Mouse (Mus musculus): ENCODE data around the gene Lmod3.
"Not testable (repeated sequence)": the region's sequence is repeated elsewhere in the genome, so short reads cannot be mapped to it uniquely, and the experiment has no call there.

Lmod3 gene

DNA sequence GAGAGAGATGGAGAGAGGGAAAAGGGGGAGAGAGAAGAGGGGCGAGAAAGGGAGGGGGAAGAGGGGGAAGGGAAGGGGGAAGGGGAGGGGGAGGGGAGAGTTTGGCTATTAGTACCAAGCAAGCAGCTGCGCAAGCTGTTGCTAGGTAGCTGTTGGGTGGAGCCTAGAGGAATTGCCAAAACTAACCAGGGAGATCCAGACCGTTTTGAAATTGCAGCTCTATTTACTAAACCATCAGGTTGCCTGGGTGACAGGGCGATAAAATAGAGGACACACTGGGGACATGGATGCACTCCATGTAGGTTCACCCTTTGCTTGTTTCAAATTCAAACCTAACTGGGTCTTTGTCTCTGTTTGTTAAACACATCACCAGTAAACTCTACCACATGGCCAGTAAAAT lies 23.8 kb upstream of the Lmod3 start:
- no peak for DNase-seq (ENCODE audit: low read depth, low spot score)

DNA sequence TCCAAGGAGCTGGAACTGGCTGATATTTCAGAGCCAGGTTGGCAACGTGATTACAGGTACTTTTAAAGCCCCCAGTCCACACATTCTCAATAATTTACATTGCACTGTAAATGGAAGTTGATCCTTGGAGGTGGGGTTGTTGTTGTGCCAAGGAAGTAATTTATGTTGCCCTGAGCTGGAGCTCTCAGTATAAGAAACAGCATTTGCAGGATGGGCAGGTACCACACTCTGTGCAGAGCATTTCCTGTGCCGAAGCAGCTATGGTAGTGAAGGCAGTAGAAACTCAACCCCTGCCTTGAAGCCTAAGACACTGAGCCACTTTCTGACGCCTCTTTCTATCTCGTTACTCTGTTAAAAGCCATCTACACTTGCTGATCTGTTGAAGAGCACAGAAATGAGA lies 23.2 kb upstream of the Lmod3 start:
- no peak for DNase-seq (ENCODE audit: low read depth, low spot score)

DNA sequence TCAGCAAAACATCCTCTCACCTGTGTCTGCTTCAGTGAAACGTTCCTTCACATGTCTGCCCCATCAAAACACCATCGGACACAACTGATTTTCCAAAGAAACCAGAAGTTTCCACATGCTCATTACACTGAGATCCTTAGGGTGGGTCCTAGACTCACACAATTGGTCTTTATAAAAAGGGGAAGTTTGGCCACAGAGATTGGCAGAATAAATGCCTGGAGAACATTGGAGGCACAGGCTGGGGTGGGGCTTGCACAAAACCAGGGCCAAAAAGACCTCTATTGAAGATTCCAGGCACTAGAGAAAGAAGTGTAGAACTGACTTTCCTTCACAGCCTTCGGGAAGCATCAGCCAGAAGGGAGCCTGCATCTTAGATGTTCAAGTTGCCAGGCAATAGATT lies 21.2 kb upstream of the Lmod3 start:
- no peak for DNase-seq (ENCODE audit: low read depth, low spot score)

DNA sequence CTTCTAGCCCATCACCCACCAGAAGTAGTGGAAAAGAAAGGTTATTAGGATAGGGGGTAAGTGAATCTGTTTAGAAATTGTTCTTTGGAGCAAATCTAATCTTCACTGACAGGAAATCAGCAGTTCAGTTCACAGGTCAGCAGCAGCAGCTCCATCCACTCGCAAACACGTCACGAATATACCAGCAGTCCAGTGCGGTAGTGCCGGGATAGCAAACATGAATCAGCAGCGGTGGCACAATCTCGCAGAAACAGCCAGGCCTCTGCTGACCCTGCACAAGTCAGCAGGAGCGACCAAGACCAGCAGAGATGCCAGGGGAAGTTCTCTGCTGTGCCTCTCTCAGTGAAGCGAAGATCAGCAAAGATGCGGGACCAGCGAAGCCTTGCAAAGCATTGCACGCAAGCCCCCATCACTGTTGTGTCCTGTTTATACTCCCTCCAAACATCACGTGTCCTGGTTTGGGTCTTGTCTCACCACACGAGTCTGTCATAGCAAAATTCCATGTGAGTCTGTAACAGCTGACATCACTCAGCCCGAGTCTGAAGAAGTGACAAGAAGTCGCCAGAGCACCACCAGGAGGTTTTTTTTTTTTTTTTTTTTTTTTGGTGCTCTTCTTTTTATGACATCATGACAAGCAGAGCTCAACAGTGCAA lies 20.6 kb upstream of the Lmod3 start:
- no peak for DNase-seq (ENCODE audit: low read depth, low spot score)

DNA sequence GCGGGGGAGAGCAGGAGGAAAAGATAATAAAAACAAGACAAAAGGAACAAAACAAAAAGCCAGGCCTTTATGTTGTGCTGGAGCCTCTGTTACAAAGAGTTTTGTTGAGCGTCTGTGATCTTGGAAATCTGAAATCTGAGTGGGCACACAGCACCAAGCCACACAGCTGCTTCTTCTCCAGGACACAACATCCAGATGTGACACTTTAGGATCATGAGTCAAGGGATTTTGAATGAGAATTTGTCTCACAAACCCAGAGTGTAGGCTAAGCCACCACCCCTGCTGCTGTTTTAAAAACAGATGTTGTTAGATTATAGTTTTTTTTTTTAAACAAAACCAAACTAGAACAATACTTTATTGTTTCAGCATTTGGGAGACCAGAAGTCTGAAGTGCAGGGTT lies 19.8 kb upstream of the Lmod3 start:
- no peak for DNase-seq (ENCODE audit: low read depth, low spot score)

DNA sequence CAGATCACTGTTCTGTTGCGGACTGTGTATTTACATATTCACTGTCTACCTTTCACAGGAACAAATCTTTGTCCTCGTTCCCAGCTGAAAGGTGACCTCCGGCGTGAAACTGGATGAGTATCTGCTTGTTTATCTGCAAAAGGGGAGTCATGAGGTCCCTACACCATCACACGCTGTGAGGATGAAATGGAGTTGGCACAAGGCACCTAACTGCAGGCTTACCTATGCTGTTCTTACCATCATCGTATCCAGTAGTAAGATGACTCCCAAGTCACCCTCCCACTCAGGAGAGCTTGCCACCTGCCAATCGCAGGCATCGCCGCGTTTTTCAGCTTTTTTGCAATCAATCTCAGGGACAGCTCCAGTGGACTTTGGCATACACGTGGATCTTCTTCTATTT lies 17.0 kb upstream of the Lmod3 start:
- DNase-seq (ENCODE audit: low read depth, low spot score), result no peak

DNA sequence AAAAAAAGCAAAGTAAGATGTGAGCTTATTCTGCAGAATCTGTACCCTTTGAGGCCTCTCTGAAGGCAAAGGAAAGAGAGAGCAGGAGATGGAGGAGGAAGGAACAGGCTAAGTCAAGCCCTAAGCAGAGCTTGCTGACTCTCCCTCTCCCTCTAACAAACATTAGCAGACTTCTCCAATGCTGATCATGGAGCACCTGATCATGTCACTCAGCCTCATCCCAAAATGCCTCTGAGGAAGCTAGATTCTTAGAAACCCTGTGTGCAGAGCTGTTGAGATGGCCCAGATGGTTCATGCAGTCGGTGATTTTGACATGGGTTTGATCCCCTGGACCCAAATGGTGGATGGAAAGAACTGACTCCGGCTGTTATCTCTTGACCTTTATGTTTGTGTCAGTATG lies 14.6 kb upstream of the Lmod3 start:
- DNase-seq (ENCODE audit: low read depth, low spot score), result no peak

DNA sequence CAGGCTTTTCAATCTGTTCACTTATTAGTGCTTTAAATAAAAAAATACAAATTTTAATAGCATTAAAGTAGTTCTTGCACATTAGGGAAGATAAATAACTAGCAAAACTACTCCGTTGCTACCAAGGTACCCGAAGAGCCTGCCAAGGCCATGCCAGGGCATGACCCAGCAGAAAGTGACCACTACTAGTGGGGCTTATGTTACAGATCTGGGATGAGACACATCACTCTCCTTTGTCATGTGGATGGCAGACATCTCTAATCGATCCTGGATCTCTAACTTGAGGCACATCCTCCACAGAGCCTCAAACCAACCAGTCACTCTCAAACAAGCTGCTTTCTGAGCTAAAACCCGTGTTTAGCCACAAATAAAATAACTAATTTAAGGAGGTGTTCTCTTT lies 14.1 kb upstream of the Lmod3 start:
- no peak for DNase-seq (ENCODE audit: low read depth, low spot score)

DNA sequence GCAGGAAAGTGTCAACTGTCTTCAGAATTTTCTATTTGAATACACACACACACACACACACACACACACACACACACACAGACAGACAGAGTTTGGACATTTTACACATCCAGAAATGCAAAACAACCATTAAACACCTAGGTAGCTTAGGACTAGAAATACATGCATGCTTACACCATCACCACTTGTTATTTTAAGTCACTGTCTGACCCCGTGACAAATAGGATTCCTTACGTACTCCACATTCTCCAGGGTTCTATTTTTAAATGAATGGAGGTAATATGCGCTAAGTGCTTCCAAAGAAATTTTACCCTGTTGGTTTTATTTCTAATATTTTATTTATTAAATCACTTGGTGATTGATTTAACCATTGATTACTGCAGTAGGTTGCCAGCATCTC lies 13.1 kb upstream of the Lmod3 start:
- DNase-seq (ENCODE audit: low read depth, low spot score), result no peak

DNA sequence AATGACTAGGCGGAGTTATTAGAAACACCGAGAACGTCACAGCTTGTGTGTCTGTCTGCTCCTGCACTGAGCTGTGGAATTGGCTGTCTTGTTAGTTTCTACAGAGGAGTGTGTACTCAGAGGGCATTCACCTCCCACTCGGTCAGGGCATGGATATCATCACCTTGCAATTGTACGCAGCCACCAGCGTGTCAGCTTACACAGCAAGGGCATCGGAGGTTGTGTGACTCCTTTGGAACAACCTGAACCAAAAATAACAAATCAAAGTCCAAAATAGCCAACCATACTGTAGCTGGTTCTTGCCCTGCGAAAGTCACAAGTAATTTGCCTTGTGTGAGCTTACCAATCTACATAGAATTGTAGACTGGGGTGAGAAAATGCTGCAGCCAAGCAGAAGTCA lies 12.7 kb upstream of the Lmod3 start:
- no peak for DNase-seq (ENCODE audit: low read depth, low spot score)

DNA sequence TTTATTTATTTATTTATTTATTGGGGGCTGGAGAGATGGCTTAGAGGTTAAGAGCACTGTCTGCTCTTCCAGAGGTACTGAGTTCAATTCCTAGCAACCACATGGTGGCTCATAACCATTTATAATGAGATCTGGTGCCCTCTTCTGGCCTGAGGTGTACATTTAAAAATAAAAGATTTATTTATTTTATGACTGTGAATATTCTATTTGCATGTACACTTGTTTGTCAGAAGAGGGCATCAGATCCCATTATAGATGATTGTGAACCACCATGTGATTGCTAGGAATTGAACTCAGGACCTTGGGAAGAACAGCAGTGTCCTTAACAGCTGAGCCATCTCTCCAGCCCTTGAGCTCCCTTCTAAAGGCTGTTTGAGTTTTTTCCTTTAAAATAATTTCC lies 11.2 kb upstream of the Lmod3 start:
- DNase-seq (ENCODE audit: low read depth, low spot score), result not testable (repeated sequence)

DNA sequence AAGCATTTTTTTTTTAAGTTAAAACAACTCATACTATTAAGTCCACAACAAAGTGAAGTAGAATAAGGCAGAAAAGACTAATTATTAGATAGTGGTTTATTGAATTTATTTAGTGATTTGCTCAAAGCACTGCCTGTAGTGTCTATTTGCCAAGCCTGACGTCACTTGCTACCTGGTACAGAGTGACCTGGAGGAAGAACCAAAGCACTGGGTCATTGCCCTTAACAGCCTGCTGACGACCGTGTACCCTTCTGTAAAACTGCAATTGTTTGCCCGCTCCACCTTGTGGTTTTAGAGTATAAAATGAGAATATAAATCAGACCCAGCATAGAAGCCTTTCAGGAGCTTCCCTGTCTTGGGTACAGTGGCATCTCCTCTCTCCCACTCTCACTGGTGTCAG lies 9.7 kb upstream of the Lmod3 start:
- no peak for DNase-seq (ENCODE audit: low read depth, low spot score)

DNA sequence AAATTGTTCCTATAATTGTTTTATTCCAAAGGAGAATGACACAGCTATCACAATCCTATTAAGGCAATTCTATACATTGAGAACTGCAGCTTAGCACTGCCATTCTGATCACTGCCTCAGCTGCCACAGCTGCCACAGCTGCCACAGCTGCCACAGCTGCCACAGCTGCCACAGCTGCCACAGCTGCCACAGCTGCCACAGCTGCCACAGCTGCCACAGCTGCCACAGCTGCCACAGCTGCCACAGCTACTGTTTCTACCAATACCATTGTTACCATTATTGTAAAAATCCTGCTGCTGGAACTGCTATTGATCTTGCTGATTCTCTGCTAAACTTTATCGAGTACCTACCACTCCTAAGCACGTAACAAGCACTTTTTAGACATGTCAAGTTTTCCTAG lies 7.4 kb upstream of the Lmod3 start:
- not testable (repeated sequence) for DNase-seq (ENCODE audit: low read depth, low spot score)

DNA sequence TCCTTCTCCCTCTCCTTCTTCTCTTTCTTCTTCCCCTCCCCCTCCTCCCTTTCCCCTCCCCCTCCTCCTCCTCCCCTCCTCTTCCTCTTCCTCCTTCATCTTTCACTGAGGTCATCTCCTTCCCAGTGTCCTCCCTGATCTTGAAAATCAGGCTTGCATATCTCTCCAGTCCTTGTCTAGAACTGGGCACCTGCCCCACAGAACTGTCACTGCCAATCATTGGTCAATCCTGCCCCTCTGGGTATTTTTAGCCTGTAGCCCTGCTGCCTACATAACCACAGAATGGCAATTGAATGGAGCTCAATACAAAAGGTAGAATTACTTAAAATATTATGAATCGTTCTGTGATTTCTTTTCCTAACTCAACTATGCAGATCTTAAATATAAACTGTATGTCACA lies 5.9 kb upstream of the Lmod3 start:
- DNase-seq (ENCODE audit: low read depth, low spot score), result no peak

DNA sequence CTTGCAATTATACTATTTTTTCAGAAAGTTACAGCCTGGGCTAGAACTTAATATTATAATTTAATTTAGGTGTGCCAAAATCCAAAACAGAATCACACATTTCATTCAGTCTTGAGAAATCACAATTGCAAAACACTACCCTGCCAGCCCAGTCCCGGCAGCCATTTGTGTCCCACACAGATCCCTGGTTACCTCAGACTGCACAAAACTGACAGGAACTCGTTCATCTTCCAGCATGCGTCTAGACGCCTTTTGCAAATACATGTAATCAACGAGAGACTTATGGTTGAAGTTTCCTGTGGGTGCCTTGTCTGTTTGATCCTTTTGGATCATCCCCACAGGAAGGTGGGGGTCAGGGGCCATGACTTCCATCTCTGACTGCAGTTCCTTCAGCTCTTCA lies 473 bp downstream of the Lmod3 start:
- DNase-seq (ENCODE audit: low read depth, low spot score), result no peak

DNA sequence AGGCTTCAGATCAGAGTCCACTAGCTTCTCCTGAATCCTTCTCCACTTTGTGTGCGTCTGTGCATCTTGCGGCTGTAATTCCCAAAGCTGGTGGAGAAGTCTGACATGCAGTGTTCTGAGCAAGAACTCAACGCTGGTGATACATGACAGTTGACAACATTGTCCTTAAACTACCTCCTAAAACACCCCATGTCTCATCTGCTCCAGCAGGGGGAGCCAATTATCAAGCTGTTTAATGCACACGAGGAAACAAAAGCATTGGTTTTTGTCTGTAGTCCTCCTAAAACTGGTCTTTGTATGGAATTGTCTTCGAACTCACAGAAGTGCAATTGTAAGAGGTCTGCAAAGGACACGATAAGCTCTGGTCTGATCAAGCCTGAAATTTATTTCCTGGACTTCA lies 1.6 kb downstream of the Lmod3 start:
- peak; percentile 65 for DNase-seq (ENCODE audit: low read depth, low spot score)

DNA sequence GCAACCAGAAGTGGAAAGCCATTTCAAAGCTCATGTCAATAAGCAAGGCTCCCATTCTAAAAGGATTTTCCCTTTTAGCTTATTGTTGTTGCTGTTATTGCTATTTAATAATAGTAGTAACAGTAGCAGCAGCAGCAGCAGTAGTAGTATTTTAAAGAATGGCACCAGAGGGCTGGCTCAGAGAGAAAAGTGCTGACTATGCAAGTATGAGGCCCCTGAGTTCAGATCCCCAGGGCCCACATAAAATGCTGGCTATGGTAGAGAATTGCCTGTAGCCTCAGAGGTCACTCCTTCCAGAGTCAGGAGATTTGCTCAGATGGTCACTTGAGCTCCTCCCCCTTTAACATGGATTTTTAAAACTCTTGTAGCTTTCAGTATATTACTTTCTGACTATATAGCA lies 7.4 kb downstream of the Lmod3 start:
- DNase-seq (ENCODE audit: low read depth, low spot score), result no peak

DNA sequence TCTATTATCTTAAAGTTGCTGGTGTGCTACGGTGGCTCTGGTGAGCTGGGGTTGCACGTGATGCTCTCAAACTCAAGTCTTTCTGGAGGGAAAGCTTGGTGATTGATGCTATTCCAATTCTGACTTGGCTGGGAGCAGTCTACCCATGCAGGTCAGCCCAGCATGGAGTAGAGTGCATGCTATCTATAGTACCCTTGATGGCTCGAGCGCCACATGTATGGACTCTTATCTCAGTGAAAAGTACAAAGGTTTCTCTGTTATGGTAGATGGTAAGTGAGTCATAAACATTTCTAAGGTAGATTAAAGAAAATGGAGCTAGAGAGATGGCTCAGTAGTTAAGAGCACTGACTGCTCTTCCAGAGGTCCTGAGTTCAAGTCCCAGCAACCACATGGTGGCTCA lies 10.0 kb downstream of the Lmod3 start:
- DNase-seq (ENCODE audit: low read depth, low spot score), result no peak

DNA sequence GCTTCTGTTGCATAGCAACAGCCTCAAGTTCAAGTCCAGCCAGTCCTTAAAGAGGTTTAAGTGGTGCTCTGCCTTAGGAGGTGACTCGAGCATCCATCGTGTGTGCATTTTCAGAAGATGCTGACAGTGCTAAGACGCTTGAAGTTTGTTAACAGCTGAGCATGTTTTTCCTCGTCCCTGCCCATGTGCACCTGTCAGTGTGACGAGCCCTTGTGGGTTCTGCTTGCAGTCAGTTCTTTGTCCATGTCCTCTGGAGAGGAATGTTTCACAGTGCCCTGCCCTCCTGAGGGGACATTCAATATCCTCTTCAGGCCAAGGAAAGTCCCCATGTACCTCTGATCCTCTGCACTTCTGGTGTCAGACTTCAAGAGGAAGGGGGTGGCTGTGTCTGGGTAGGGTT lies 12.5 kb downstream of the Lmod3 start:
- DNase-seq (ENCODE audit: low read depth, low spot score), result no peak

DNA sequence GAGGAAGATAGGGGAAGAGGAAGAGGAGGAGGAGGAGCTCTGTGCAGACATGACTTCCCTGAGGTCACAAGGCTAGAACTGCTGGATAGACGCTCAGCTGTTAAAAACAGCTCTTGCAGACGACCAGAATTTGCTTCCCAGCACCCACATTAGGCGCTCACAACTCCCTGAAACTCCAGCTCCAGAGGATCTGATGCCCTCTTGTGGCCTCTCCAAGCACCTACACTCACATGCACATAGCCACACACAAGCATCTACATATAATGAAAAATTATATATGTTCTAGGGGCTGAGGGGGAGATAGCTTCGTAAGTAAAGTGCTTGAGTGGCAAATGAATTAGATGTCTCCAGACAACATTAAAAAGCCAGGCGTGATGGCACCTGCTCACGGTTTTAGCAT lies 13.2 kb downstream of the Lmod3 start:
- no peak for DNase-seq (ENCODE audit: low read depth, low spot score)

DNA sequence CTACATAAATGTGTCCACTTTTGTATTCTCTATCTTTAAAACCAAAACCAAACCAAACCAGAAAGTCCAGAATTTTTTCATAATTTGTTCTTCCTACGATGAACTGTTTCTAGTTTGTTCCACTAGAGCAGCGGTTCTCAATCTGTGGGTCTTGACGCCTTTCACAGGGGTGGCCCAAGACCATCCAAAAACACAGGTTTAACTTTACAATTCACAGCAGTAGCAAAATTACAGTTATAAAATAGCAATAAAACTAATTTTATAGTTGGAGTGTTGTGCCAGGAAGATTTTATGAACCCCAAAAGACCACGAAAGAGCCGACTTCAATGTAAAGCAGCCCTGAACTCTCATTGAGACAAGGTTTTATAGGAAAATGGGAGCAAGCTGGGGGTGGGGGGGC lies 16.5 kb downstream of the Lmod3 start:
- DNase-seq (ENCODE audit: low read depth, low spot score), result no peak

DNA sequence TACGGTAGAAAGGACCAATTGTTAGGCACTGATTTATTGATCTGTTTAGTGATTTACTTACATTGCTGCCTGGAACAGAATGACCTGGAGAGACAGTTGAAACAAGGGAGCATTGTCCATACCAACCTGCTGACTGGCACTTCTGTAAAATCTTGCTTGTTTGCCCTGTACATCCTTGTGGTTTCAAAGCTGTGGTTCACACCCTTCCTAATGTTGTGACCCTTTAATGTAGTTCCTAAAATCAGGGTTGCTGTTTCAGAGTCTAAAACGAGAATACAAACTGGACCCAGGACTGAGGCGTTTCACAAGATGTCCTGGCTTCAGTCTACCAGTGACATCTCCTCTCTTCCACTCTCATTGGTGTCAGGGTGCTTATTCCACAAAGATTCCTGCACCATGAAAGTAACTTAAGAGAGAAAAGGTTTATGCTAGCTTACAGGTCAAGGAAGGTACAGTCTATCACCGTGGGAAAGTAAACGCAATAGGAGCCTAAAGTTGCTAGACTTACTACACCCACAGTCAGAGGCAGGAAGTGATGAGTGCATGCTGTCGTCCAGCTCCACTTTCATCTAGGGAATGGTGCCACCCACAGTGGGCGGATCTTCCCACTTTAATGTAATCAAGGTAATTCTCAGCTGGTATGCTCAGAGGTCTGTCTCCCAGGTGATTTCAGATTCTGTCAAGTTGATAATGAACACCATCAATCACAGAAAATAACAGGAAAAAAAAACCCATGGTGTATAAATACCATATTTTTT lies 17.5 kb downstream of the Lmod3 start:
- no peak for DNase-seq (ENCODE audit: low read depth, low spot score)

DNA sequence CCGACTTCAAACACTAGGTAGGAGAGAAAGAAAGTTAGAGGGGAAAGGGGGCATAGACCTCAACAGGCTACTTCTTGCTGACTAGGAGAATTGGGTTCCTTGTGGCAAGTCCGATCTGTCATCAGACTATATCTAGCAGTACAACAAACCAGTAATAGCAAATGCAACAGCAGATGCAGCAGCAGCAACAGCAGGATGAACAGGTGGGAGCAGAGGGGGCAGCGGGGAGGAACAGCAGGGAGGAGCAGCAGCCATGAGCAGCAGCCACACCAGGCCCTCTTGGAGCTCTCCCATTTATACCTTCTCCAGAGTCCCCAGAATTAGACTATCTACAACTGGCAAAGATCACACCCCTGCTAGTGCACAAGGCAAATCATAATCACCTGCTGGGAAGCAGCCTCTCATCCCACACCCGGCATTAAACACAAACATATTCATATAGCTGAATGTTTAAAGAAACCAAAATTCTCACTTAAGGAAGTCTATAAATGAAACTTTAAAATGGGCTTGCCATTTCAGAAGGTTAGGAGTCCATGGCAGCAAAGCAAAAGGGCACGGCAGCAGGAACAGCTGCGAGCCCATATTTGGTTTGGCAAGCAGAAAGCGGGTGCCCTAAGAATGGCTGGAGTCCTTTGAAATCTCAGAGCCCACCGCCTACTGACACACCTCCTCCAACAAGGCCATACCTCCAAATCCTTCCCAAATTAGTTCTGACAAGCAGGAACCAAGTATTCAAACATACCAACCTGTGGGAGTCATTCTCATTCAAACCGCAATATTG lies 25.3 kb downstream of the Lmod3 start:
- DNase-seq (ENCODE audit: low read depth, low spot score), result no peak

Measured in mesoderm, embryonic 11.5 days (tissue).